Mouse (Mus musculus): Measurements from ENCODE around the gene Inpp5b. TPM values are rescaled to one million over a fixed set of nuclear protein-coding genes. Genes with fewer than 3 reads are reported as not detected.
"Not testable (repeated sequence)": the region's sequence is repeated elsewhere in the genome, so short reads cannot be mapped to it uniquely, and the experiment has no call there.

The Inpp5b gene
- total RNA-seq, 2 experiments from 2014 or later, result 9.0 to 14.5 TPM

- peak; percentile 43 for DNase-seq
Measured at GRCm38 (mm10) chr4:124709961-124710446, 31.6 kb upstream of the Inpp5b start.

GRCm38 (mm10) chr4:124710776-124711291 lies 30.8 kb upstream of the Inpp5b start:
- DNase-seq, result no peak

GRCm38 (mm10) chr4:124712618-124713017 lies 29.0 kb upstream of the Inpp5b start:
- DNase-seq, result no peak

- not testable (repeated sequence) for DNase-seq
Measured at GRCm38 (mm10) chr4:124713850-124714249, 27.8 kb upstream of the Inpp5b start.

GRCm38 (mm10) chr4:124714545-124715481 lies 26.8 kb upstream of the Inpp5b start, which contains the start of gene Sf3a3:
Sf3a3 (plus strand) TSS chr4:124714776.
- DNase-seq, result peak; percentile 89

- no peak for DNase-seq
Measured at GRCm38 (mm10) chr4:124719101-124719500, 22.5 kb upstream of the Inpp5b start.

GRCm38 (mm10) chr4:124726121-124726520 lies 15.5 kb upstream of the Inpp5b start:
- no peak for DNase-seq

GRCm38 (mm10) chr4:124736952-124737351 lies 4.7 kb upstream of the Inpp5b start:
- no peak for DNase-seq

- DNase-seq, result no peak
Measured at GRCm38 (mm10) chr4:124737486-124737885, 4.2 kb upstream of the Inpp5b start.

- DNase-seq, result no peak
Measured at GRCm38 (mm10) chr4:124738013-124738412, 3.6 kb upstream of the Inpp5b start.

GRCm38 (mm10) chr4:124738783-124739182 lies 2.9 kb upstream of the Inpp5b start:
- no peak for DNase-seq

GRCm38 (mm10) chr4:124742839-124743238 lies 1.2 kb downstream of the Inpp5b start:
- no peak for DNase-seq

- no peak for DNase-seq
Measured at GRCm38 (mm10) chr4:124746577-124746976, 4.9 kb downstream of the Inpp5b start.

GRCm38 (mm10) chr4:124747851-124748250 lies 6.2 kb downstream of the Inpp5b start:
- DNase-seq, result no peak

GRCm38 (mm10) chr4:124751300-124752250 lies 9.9 kb downstream of the Inpp5b start:
- DNase-seq, result peak; percentile 96

GRCm38 (mm10) chr4:124752281-124753199 lies 10.9 kb downstream of the Inpp5b start:
- no peak for DNase-seq

GRCm38 (mm10) chr4:124755526-124755925 lies 13.9 kb downstream of the Inpp5b start:
- DNase-seq, result no peak

- no peak for DNase-seq
Measured at GRCm38 (mm10) chr4:124759305-124759811, 17.7 kb downstream of the Inpp5b start.

GRCm38 (mm10) chr4:124761201-124761600 lies 19.6 kb downstream of the Inpp5b start:
- no peak for DNase-seq

- no peak for DNase-seq
Measured at GRCm38 (mm10) chr4:124762858-124763452, 21.3 kb downstream of the Inpp5b start.

Measured in gastrocnemius, postnatal 10 days (tissue).